Mouse (Mus musculus): ENCODE measurements at regions not wholly inside any gene's neighbourhood (a gene's known extent, or its start where the extent isn't known, plus 50 kb on each side); places are given as distances from the start of the nearest gene placed in this dataset.
A peak's percentile ranks its signal among the peaks of the same experiment; 100 is the strongest.

DNA sequence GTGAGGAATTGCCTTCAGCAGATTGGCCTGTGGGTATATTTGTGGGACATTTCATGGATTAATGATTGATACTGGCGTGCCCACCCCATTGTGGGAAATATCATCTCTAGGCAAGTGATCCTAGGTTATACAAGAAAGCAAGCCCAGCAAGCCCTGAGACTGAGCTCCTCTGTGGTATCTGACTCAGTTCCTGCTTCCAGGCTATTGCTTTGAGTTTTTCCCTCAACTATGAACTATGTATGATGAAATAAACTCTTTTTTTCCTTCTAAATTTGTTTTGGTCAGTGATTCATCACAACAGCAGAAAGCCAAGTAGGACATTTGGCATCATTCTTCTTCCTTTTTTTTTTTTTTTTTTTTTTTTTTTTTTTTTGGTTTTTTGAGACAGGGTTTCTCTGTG, 119.8 kb downstream of the Tbr1 start:
- no peak overlapping the region for H3K9ac ChIP-seq
- no peak overlapping the region for H3K4me3 ChIP-seq (replicated peaks)
- no peaks in the 10 kb centered on the region for H3K27me3 ChIP-seq
- ATAC-seq (ENCODE audit: low read depth) (no peak), DNase-seq (no peak)
- H3K4me1 ChIP-seq (replicated peaks), result no peaks in the 10 kb centered on the region
- H3K4me2 ChIP-seq, result no peak overlapping the region
- H3K9me3 ChIP-seq (replicated peaks), result no peaks in the 10 kb centered on the region
- 42% methylated on average over 1 of the region's 1 CpGs for WGBS (ENCODE audit: insufficient replicate concordance)
- no peak overlapping the region for H3K27ac ChIP-seq
- H3K36me3 ChIP-seq, result no peaks in the 10 kb centered on the region

GRCm38 (mm10) chr2:61938296-61938695, 108.0 kb upstream of the Slc4a10 start:
- Histone ChIP-seq H3K9ac (no peak overlapping the region), H3K4me1 (replicated peaks) (no peaks in the 10 kb centered on the region), H3K4me3 (replicated peaks) (no peak overlapping the region), H3K27ac (no peak overlapping the region), H3K4me2 (no peak overlapping the region), H3K36me3 (no peaks in the 10 kb centered on the region), H3K27me3 (no peaks in the 10 kb centered on the region), H3K9me3 (replicated peaks) (no peaks in the 10 kb centered on the region)
- WGBS (ENCODE audit: insufficient replicate concordance), result 56% methylated on average over 2 of the region's 2 CpGs
- DNase-seq (no peak), ATAC-seq (ENCODE audit: low read depth) (no peak)

DNA sequence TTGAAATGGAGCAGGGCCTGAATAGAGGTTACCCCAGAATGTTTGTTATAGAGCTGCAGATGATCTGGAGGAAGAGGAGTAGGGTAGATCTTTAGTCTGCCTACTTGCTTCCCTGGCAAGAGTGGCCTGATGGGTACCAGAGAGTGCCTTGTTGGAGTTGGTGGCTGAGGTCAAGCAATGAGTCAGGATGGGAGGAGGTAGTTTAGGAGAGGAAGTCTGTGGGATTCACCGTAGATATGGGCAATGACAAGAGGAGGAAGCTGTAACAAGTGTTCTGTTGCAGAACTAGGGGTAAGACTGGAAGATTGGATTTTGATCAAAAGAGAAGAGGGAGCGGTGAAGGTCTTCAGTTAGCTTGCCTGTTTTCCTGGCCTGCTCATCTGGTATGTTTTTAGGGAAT, 80.3 kb upstream of the Slc4a10 start:
- Histone ChIP-seq H3K4me3 (replicated peaks) (no peak overlapping the region), H3K9ac (no peak overlapping the region), H3K4me2 (no peak overlapping the region), H3K9me3 (replicated peaks) (no peaks in the 10 kb centered on the region), H3K4me1 (replicated peaks) (peaks cover 10% of the 10 kb centered on the region), H3K27me3 (no peaks in the 10 kb centered on the region), H3K36me3 (no peaks in the 10 kb centered on the region), H3K27ac (no peak overlapping the region)
- DNase-seq (no peak), ATAC-seq (ENCODE audit: low read depth) (no peak)
- WGBS (ENCODE audit: insufficient replicate concordance), result 38% methylated on average over 2 of the region's 2 CpGs

DNA sequence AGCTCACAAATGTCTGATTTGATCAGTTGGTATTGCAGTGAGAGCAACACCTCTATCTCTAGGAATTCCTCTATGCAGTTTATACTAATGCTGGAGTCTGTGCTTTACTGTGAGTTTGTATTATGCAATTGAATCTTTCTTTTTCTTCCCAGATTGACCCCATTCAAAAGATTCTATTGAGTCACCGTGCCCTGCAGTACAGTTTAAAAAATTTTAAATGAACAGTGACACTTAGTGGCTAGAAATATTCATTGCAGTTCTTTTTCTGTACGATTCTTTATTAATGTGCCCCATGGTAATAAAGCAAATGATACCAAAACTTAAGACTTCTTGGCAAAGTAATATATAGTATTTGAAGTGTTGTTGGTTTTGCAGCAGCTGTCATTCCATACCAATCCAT, 78.5 kb upstream of the Slc4a10 start:
- no peaks in the 10 kb centered on the region for H3K9me3 ChIP-seq (replicated peaks)
- no peak overlapping the region for H3K27ac ChIP-seq
- no peaks in the 10 kb centered on the region for H3K36me3 ChIP-seq
- H3K9ac ChIP-seq, result no peak overlapping the region
- WGBS (ENCODE audit: insufficient replicate concordance), result 20% methylated on average over 2 of the region's 2 CpGs
- no peak for DNase-seq
- H3K27me3 ChIP-seq, result no peaks in the 10 kb centered on the region
- ATAC-seq (ENCODE audit: low read depth), result no peak
- H3K4me2 ChIP-seq, result no peak overlapping the region
- H3K4me3 ChIP-seq (replicated peaks), result no peak overlapping the region
- H3K4me1 ChIP-seq (replicated peaks), result peaks cover 10% of the 10 kb centered on the region

DNA sequence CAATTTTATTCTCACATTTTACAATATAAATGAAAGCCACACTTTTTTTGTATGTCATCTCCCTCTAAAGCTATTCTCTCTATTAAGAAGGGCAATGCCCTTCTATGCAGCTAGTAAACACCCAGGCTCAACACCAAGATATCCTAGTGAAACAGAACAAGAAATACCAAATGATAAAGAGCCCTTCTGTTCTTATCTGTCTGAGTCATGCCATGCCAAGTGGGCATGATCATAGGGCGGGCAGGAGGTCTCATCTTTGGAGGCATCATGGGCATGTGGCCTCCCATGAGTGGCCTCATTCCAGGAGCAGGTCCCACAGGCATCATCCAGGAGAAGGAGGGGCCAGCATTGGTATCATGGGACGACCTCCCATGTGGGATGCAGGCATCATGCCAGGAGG, 76.2 kb upstream of the Slc4a10 start:
- Histone ChIP-seq H3K4me2 (peak overlapping the region; percentile 3; the same call in 1 of the 2 replicates), H3K27ac (no peak overlapping the region; the same call in 1 of the 2 replicates), H3K9ac (no peak overlapping the region), H3K36me3 (no peaks in the 10 kb centered on the region), H3K9me3 (replicated peaks) (no peaks in the 10 kb centered on the region), H3K4me3 (replicated peaks) (no peak overlapping the region), H3K4me1 (replicated peaks) (peaks cover 10% of the 10 kb centered on the region), H3K27me3 (no peaks in the 10 kb centered on the region)
- WGBS (ENCODE audit: insufficient replicate concordance), result 23% methylated on average over 2 of the region's 2 CpGs
- DNase-seq (peak; percentile 6), ATAC-seq (ENCODE audit: low read depth) (peak; percentile 97)

GRCm38 (mm10) chr2:61984771-61985170, 61.5 kb upstream of the Slc4a10 start:
- DNase-seq, result no peak
- ATAC-seq (ENCODE audit: low read depth), result no peak
- Histone ChIP-seq H3K9me3 (replicated peaks) (no peaks in the 10 kb centered on the region), H3K4me1 (replicated peaks) (no peaks in the 10 kb centered on the region), H3K4me3 (replicated peaks) (no peak overlapping the region), H3K4me2 (no peak overlapping the region), H3K9ac (no peak overlapping the region), H3K27ac (no peak overlapping the region), H3K27me3 (no peaks in the 10 kb centered on the region), H3K36me3 (no peaks in the 10 kb centered on the region)
- WGBS (ENCODE audit: insufficient replicate concordance), result 59% methylated on average over 3 of the region's 3 CpGs

- Histone ChIP-seq H3K4me2 (no peak overlapping the region), H3K27ac (no peak overlapping the region), H3K9me3 (replicated peaks) (no peaks in the 10 kb centered on the region), H3K4me3 (replicated peaks) (no peak overlapping the region), H3K36me3 (no peaks in the 10 kb centered on the region), H3K27me3 (no peaks in the 10 kb centered on the region), H3K4me1 (replicated peaks) (no peaks in the 10 kb centered on the region), H3K9ac (no peak overlapping the region)
- 42% methylated on average over 5 of the region's 5 CpGs for WGBS (ENCODE audit: insufficient replicate concordance)
- ATAC-seq (ENCODE audit: low read depth) (no peak), DNase-seq (no peak)
Measured at GRCm38 (mm10) chr2:61986967-61987550, 59.2 kb upstream of the Slc4a10 start.
